Mouse (Mus musculus) cerebellum, adult 2 months (tissue): ENCODE results near the gene Crebrf. TPM values are rescaled to one million over a fixed set of nuclear protein-coding genes. Genes with fewer than 3 reads are reported as not detected.

Source experiments
- DNase-seq, 2 experiments: peaks; one replicate each; pipeline ENCODE4 v3.0.0; 2021
- H3K27ac ChIP-seq: fragments of 200-500 bp; 2 replicates; pipeline ENCODE4 v1.5.1; 2012; ENCODE audit warnings: low read length, control low read depth, inconsistent platforms; ENCODE audit not compliant: insufficient read depth
- H3K27me3 ChIP-seq: fragments of 200-500 bp; 2 replicates; pipeline ENCODE4 v1.6.1; 2012; ENCODE audit warnings: inconsistent platforms, mild to moderate bottlenecking, low read length, moderate library complexity; ENCODE audit not compliant: control insufficient read depth, insufficient read depth
- H3K4me1 ChIP-seq: fragments of 200-500 bp; 2 replicates; pipeline ENCODE4 v1.6.1; 2011; ENCODE audit warnings: low read length; ENCODE audit not compliant: control insufficient read depth, insufficient read depth
- H3K4me3 ChIP-seq: fragments of 200-500 bp; replicated peaks from 2 replicates; pipeline ENCODE3; 2011; ENCODE audit warnings: mild to moderate bottlenecking, low read depth, low read length, control low read depth; ENCODE audit not compliant: insufficient read depth
- CTCF ChIP-seq: fragments of 200-500 bp; IDR thresholded peaks from 2 replicates; pipeline ENCODE4 v1.5.1; 2011; ENCODE audit warnings: low read depth, mild to moderate bottlenecking, control low read depth, low read length, moderate library complexity, borderline replicate concordance; ENCODE audit not compliant: insufficient read depth
- POLR2A ChIP-seq: fragments of 200-500 bp; IDR thresholded peaks from 2 replicates; pipeline ENCODE4 v1.6.1; 2011; ENCODE audit warnings: low read length, control low read depth, borderline replicate concordance; ENCODE audit not compliant: insufficient read depth
- WGBS: fragments of 180-500 bp; shearing (Covaris S2); methylation state at CpG from one replicate; pipeline ENCODE4 v1.1.7; 2018; 5-methylcytosine and 5-hydroxymethylcytosine counted together
- polyA plus RNA-seq: library from polyadenylated mRNA; depleted of rRNA; stranded (reverse); fragments of >200 nt; gene quantifications from 2 replicates; pipeline ENCODE4 v1.2.3, GENCODE M21; 2012; rRNA removed

The Crebrf gene
- polyA plus RNA-seq, 1 experiment: 20.2 TPM

DNA sequence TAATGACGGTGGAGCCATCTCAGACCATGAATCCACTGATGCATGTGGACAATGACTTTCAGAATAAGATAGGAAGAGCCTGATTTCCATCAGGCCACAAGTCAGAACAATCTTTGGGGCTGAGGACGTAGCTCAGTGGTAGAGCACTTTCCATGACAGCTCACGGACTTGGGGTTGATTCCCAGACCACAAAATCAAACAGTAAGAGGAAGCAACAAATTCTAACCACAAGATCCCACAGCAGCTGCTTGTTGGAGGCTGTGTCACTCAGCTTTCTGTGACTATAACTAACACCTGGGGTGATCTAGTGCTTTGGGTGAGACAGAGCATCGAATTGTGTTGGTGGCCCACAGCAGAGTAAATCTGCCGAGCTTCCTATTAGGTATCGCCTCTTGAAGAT is 101.4 kb downstream of the Crebrf start:
- Histone ChIP-seq H3K27me3 (no peaks in the 10 kb centered on the region; the same call in 1 of the 2 replicates), H3K4me3 (no peak overlapping the region), H3K4me1 (no peaks in the 10 kb centered on the region), H3K27ac (no peak overlapping the region)
- no peak for DNase-seq
- WGBS: 85% methylated on average over 6 of the region's 6 CpGs
- TF ChIP-seq POLR2A (no peak), CTCF (no peak)

DNA sequence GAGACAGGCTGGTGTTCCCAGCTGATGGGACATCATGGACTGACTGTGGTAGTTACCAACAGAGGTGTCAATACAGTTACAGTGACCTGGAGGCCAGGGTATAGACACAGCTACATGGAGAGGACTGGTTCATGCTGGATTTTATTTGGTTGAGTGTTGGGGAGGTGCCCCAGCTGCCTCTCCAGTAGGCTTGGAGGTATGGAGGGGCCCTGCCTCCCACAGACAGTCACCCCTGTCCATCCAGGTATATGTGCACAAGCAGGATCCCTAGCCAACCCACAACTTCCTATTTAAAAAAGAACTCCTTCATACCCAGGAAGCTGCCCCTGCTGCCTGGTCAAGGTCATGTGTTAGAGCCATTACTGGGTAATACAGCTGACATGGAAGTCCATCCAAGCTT is 102.3 kb downstream of the Crebrf start:
- Histone ChIP-seq H3K4me3 (no peak overlapping the region), H3K27ac (no peak overlapping the region), H3K4me1 (no peaks in the 10 kb centered on the region), H3K27me3 (no peaks in the 10 kb centered on the region; the same call in 1 of the 2 replicates)
- no peak for DNase-seq
- TF ChIP-seq POLR2A (no peak), CTCF (no peak)

DNA sequence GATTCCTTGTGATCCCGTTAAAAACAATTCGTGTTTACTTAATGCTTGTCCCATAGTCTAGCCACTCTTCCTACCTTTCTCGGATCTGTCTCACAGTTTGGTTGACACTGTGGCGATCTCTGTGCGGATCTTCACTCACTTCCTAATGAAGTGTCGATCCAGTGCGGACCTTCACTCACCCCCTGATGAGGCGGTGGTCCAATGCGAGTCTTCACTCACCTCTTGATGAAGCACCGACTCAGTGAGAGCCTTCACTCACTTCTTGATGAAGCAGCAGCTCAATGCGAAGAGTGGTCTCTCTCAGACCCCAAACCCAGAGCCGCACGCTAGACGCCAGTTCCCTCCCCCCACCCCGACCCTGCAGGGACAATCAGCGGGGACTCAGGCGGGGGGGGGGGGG is 110.7 kb downstream of the Crebrf start:
- Histone ChIP-seq H3K4me1 (no peaks in the 10 kb centered on the region), H3K27me3 (no peaks in the 10 kb centered on the region; the same call in 1 of the 2 replicates), H3K4me3 (no peak overlapping the region), H3K27ac (no peak overlapping the region)
- 72% methylated on average over 15 of the region's 17 CpGs for WGBS
- TF ChIP-seq CTCF: no peak
- no peak for TF ChIP-seq POLR2A
- DNase-seq: no peak

Other genes with a start within 250 kb of the Crebrf start
- 137 and 148 TPM in 2 replicates for gene Ergic1, start 154.2 kb upstream of the Crebrf start, polyA plus RNA-seq
- gene Dusp1, start 153.5 kb upstream of the Crebrf start, polyA plus RNA-seq: 62.5 and 67.1 TPM in 2 replicates
- 99.8 and 105 TPM in 2 replicates for gene Atp6v0e, start 52.4 kb upstream of the Crebrf start, polyA plus RNA-seq
- 34.5 and 35.6 TPM in 2 replicates for gene Bnip1, start 65.4 kb downstream of the Crebrf start, polyA plus RNA-seq
- gene Nkx2-5, start 129.4 kb downstream of the Crebrf start, polyA plus RNA-seq: not detected in 2 replicates
- gene Kifc5b, start 201.4 kb downstream of the Crebrf start, polyA plus RNA-seq: 5.9 and 6.6 TPM in 2 replicates
- 57.8 and 60.8 TPM in 2 replicates for gene Phf1, start 217.4 kb downstream of the Crebrf start, polyA plus RNA-seq
- 176 and 187 TPM in 2 replicates for gene Cuta, start 223.9 kb downstream of the Crebrf start, polyA plus RNA-seq
- gene Syngap1, start 225.6 kb downstream of the Crebrf start, polyA plus RNA-seq: 55.9 and 62.5 TPM in 2 replicates